Mouse (Mus musculus) hindbrain, embryonic 14.5 days (tissue): ENCODE measurements around the gene Pitx1. TPM values are rescaled to one million over a fixed set of nuclear protein-coding genes. Genes with fewer than 3 reads are reported as not detected.

Experiments used
- ATAC-seq: fragments of 200-750 bp; cut with Nextera tagmentation; 2 replicates; pipeline ENCODE4 v1.8.0; 2017; ENCODE audit warnings: moderate number of reproducible peaks, mild to moderate bottlenecking, moderate TSS enrichment, moderate library complexity; ENCODE audit not compliant: low FRiP score
- DNase-seq: peaks from one replicate; pipeline ENCODE4 v3.0.0-alpha.2; 2015; ENCODE audit warnings: low spot score
- H3K27ac ChIP-seq: fragments of 300-500 bp; sonication (generic); 2 replicates; pipeline ENCODE4 v1.5.1; 2014; ENCODE audit warnings: mild to moderate bottlenecking, moderate library complexity
- H3K27me3 ChIP-seq: fragments of 300-500 bp; sonication (generic); 2 replicates; pipeline ENCODE4 v1.6.1; 2014; ENCODE audit warnings: mild to moderate bottlenecking, low read length, mixed read lengths; ENCODE audit not compliant: control insufficient read depth, insufficient read depth
- H3K36me3 ChIP-seq: fragments of 300-500 bp; sonication (generic); replicated peaks from 2 replicates; pipeline ENCODE4 v1.6.1; 2014; ENCODE audit not compliant: control insufficient read depth, insufficient read depth
- H3K4me1 ChIP-seq: fragments of 300-500 bp; sonication (generic); replicated peaks from 2 replicates; pipeline ENCODE4 v1.6.1; 2014; ENCODE audit warnings: antibody characterized with exemption, low read length, mixed read lengths; ENCODE audit not compliant: control insufficient read depth, insufficient read depth
- H3K4me2 ChIP-seq: fragments of 300-500 bp; sonication (generic); replicated peaks from 2 replicates; pipeline ENCODE4 v1.6.1; 2014; ENCODE audit warnings: mild to moderate bottlenecking, moderate library complexity
- H3K4me3 ChIP-seq: fragments of 300-500 bp; sonication (generic); replicated peaks from 2 replicates; pipeline ENCODE4 v1.5.1; 2014; ENCODE audit warnings: mild to moderate bottlenecking, low read length
- H3K9ac ChIP-seq: fragments of 300-500 bp; sonication (generic); 2 replicates; pipeline ENCODE4 v1.6.1; 2014
- H3K9me3 ChIP-seq: fragments of 300-500 bp; sonication (generic); 2 replicates; pipeline ENCODE4 v1.6.1; 2016; ENCODE audit warnings: low read length; ENCODE audit not compliant: control insufficient read depth
- WGBS: fragments of 180-500 bp; shearing (Covaris S2); extraction: QIAGEN DNeasy Blood & Tissue Kit; methylation state at CpG from one replicate; pipeline ENCODE4 v1.1.7; 2014; 5-methylcytosine and 5-hydroxymethylcytosine counted together
- polyA plus RNA-seq: library from polyadenylated mRNA; unstranded; fragments of >200 nt; fragmentation: Nextera tagmentation; extraction: Ambion mirVana; gene quantifications from 2 replicates; pipeline ENCODE4 v1.2.1, GENCODE M21; 2014

The Pitx1 gene
- polyA plus RNA-seq, 1 experiment from 2014 or later, result not detected

DNA sequence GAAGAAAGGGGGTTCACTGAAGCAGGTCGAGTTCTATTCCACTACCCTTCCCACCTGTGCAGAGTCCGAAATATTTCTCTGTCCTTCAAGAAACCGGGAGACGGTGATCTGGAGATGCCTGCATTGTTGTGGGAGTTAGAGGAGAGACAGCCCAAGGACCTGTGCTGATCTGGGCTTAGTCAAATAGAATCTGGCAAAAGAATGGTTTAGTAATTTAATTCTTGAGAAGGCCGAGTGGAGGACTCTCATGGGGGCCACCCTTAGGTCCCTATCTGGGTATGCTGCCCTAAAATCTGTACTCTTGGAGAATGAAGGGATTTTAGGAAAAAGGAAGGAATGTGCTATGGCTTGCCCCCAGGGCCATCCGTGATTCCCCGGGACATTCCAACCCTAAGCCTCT, 2.1 kb downstream of the Pitx1 start:
- H3K9me3 ChIP-seq, result no peaks in the 10 kb centered on the region
- peaks cover 89% of the 10 kb centered on the region for H3K27me3 ChIP-seq
- H3K4me1 ChIP-seq, result no peaks in the 10 kb centered on the region
- no peak for DNase-seq
- 5% methylated on average over 7 of the region's 7 CpGs for WGBS
- H3K36me3 ChIP-seq, result no peaks in the 10 kb centered on the region
- H3K4me3 ChIP-seq, result no peak overlapping the region
- no peak overlapping the region for H3K9ac ChIP-seq
- H3K27ac ChIP-seq, result no peak overlapping the region
- H3K4me2 ChIP-seq, result no peak overlapping the region
- ATAC-seq, result no peak

DNA sequence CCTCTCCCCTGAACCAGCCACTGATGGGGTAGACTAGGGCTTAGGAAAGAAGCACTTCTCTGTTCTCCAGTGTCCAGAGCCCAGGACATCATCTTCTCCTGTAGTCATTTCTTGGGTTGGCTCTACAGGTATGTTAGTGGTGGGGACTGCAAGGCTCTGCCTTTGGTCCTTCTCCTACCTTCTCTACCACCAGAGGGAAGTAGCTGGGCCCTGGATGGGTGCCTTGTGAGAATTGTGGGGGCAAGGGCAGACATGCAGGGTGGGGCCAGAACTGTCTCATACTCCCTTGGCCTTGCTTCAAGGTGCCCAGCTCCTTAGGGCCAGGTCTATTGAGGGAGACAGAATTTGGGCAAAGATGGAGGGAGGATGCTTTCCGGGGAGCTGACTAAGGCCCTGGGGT, 3.4 kb downstream of the Pitx1 start:
- H3K9me3 ChIP-seq, result no peaks in the 10 kb centered on the region
- no peak overlapping the region for H3K27ac ChIP-seq
- H3K36me3 ChIP-seq, result no peaks in the 10 kb centered on the region
- ATAC-seq (no peak), DNase-seq (no peak)
- peaks cover 82% of the 10 kb centered on the region for H3K27me3 ChIP-seq
- H3K4me2 ChIP-seq, result no peak overlapping the region
- no peak overlapping the region for H3K4me3 ChIP-seq
- WGBS, result 13% methylated on average over 1 of the region's 1 CpGs
- H3K4me1 ChIP-seq, result no peaks in the 10 kb centered on the region
- no peak overlapping the region for H3K9ac ChIP-seq

DNA sequence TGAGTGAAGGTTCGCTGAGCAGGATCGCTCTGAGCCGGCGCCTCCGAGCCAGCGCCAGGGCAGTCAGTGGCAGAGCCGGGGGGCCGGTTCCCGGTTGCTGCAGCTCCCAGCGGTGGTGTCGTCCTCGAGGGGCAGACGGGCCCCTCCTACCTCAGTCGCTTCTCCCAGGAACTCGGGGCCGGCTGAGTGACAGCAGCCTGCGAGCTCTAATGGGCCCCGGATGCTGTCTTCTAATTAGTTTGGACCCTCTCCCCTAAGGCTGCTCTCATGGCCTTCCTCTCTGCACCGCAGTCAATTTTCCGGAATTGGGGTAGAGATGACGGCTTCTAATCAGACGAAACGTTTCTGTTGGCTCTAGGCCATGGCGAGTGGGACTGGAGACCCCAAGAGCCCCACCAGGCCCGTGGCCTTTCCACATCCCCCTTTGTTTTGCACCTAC, 4.3 kb downstream of the Pitx1 start:
- peaks cover 78% of the 10 kb centered on the region for H3K27me3 ChIP-seq
- H3K36me3 ChIP-seq, result no peaks in the 10 kb centered on the region
- no peak overlapping the region for H3K4me2 ChIP-seq
- ATAC-seq (no peak), DNase-seq (no peak)
- no peaks in the 10 kb centered on the region for H3K9me3 ChIP-seq
- H3K9ac ChIP-seq, result no peak overlapping the region
- H3K4me1 ChIP-seq, result no peaks in the 10 kb centered on the region
- H3K27ac ChIP-seq, result no peak overlapping the region
- H3K4me3 ChIP-seq, result no peak overlapping the region
- under 1% methylated on average over 25 of the region's 25 CpGs for WGBS

DNA sequence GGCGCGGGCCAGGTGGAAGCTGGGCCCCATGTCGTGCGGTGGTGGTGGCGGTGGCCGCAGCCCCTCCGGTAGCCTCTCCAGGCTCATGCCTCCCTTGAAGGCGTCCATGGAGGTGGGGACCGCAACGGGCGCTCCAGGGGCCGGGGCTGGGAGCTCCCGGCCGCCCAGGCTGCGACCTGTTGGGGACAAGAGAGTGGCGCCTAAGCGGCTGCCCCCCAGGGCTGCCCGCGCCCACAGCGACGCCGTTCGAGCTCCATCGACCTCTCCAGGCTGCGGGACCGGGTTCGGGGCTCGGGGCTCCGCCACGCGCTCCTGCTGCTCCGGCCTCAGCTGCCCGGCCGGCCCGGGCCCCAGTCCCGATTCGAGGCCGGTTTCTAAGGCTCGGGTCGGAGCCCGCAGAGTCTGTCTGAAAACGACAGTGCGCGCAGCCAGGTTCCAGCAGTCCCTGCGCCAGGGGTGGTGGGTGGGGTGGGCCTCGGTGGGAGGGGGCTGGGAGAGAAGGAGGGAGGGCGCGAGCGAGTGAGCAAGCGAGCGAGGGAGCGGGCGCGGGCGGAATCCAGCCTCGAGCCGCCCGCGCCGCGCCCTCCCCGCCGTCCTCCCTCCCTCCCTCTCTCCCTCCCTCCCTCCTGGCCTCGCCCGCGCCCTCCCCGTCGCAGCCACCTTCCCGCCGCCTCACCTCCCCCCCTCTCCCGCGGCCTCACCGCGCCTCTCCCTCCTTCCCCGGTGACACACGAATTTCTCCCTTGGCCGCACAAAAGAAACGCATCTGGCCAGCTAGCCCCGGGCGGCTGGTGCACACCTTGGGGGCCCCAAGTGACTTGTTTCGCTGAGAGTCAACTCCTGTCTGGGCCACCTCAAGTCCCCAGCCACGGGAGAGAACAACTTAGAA, 4.9 kb downstream of the Pitx1 start:
- ATAC-seq, result no peak
- no peak overlapping the region for H3K9ac ChIP-seq
- 0 out of 2 replicates have a peak overlapping the region, but pooled peaks have one; percentile 1 for H3K4me3 ChIP-seq
- no peaks in the 10 kb centered on the region for H3K9me3 ChIP-seq
- no peak for DNase-seq
- peak overlapping the region; percentile 11; the same call in 1 of the 2 replicates for H3K4me2 ChIP-seq
- under 1% methylated on average over 38 of the region's 82 CpGs for WGBS
- H3K36me3 ChIP-seq, result no peaks in the 10 kb centered on the region
- H3K27me3 ChIP-seq, result peaks cover 79% of the 10 kb centered on the region
- no peaks in the 10 kb centered on the region for H3K4me1 ChIP-seq
- H3K27ac ChIP-seq, result no peak overlapping the region

DNA sequence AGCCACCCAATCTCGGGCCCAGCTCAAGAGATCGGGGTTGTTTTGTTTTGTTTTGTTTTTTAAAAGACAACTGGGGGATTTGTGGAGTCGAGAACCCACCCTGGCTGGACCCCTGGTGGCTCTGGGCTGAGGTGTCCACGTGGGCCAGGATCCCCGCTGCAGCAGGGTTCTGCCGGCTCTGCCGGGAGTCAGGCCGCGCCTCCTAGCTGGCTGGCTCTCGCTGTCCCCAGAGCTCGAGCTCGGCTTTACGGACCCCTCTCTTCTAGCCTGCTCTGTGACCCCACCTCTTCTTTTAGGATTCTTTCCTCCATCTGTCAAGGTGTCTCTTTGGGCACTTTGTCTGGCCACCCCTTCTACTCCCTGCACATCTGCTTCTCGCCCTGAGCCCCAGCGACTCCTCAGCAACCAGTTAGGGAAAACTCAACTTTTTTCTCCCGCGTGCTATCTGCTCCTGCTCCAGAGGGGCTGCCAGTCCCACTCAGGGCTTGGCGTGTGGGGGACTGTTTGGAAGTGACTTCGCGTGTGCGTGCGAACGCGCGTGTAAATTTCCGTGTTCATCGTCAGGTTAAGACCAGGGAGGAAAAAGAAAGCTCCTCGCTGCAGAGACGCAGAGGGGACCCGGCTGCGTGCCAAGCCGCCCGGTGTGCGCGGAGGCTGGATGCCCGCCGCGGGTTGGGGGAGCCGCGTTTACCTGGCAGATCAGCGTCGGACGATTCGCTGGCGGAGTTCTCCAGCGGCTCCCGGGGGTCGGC, 5.7 kb downstream of the Pitx1 start:
- no peak overlapping the region for H3K27ac ChIP-seq

DNA sequence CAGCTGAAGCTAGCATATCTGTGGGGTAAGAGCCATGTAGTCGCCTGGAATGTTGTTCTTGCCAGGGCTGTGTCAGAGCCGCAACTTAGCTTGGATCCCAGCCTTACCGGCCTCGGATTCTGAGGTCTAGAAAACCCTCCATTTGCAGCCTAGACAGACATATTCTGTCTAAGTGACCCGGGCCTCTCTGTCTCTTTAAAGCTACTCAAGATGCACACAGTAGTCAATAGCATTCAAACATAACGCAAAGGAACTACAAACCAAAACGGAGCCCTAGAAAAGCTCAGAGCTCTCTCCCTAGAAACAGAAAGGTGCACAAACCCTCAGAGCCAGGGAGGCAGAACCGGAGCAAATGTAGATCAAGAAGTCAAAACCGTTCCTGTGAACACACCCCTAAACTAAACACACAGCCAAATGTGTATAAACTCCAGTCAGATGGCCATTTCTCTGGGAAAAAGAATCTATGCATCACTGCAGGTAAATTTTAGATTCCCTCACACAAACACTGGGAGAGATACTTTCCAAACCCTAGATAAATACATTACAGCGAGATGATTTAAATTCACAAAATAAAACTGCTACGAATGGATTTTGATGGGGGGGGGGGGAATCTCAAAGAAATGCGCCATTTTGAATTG, 6.9 kb downstream of the Pitx1 start:
- H3K27me3 ChIP-seq, result peaks cover 85% of the 10 kb centered on the region
- no peaks in the 10 kb centered on the region for H3K36me3 ChIP-seq
- no peaks in the 10 kb centered on the region for H3K4me1 ChIP-seq
- DNase-seq (no peak), ATAC-seq (no peak)
- no peak overlapping the region for H3K4me3 ChIP-seq
- H3K9me3 ChIP-seq, result no peaks in the 10 kb centered on the region
- H3K9ac ChIP-seq, result no peak overlapping the region
- WGBS, result 1% methylated on average over 12 of the region's 12 CpGs
- no peak overlapping the region for H3K27ac ChIP-seq
- no peak overlapping the region for H3K4me2 ChIP-seq

More for the DNA sequence above, 5.7 kb downstream of the Pitx1 start:
- ATAC-seq, result no peak
- H3K9me3 ChIP-seq, result no peaks in the 10 kb centered on the region
- H3K4me2 ChIP-seq, result 0 out of 2 replicates have a peak overlapping the region, but pooled peaks have one; percentile 11
- H3K4me3 ChIP-seq, result 0 out of 2 replicates have a peak overlapping the region, but pooled peaks have one; percentile 1
- no peak for DNase-seq
- H3K27me3 ChIP-seq, result peaks cover 82% of the 10 kb centered on the region
- H3K9ac ChIP-seq, result no peak overlapping the region
- H3K36me3 ChIP-seq, result no peaks in the 10 kb centered on the region
- H3K4me1 ChIP-seq, result no peaks in the 10 kb centered on the region
- WGBS, result under 1% methylated on average over 48 of the region's 48 CpGs

DNA sequence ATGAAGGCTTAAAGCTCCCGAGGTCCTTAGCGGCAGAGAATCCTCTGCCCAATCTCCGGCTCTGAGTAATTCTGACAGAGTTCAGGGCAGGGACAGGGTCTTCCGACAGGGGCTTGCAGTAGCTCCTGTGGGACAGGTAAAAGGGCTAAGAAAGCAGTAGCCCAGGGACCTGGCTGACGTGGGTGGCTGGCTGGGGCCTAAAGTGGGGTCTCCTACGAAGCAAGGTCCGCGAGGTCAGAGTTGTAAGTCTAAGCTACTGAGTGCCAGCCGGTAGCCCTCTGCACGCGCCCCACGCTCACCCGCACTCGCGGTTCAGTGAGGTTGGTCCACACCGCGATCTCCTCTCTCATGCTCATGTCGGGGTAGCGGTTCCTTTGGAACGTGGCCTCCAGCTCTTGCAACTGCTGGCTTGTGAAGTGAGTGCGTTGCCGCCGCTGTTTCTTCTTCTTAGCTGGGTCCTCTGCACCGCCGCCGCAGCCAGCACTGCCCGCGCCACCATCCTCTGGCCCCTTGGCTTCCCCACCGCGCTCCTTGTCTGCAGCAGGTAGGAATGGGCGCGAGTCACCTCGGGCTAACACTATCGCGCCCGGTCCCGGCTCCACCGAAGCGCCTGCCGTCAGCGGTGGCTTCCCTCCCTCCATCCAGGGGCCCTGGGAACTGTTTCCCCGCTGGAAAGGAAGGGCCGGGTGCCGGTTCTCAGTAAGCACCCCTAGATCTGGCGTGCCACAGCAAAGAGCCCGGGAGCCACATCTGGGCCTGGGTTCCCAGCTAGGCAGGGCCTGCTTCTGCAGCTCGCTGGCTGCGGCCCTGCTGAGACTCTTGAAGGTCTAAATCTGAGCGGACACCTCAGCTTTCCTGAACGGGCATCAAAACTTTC, 7.6 kb downstream of the Pitx1 start:
- Histone ChIP-seq H3K27ac (no peak overlapping the region), H3K4me3 (no peak overlapping the region), H3K27me3 (peaks cover 85% of the 10 kb centered on the region), H3K36me3 (no peaks in the 10 kb centered on the region), H3K9ac (no peak overlapping the region), H3K4me2 (no peak overlapping the region), H3K9me3 (no peaks in the 10 kb centered on the region), H3K4me1 (no peaks in the 10 kb centered on the region)
- no peak for ATAC-seq
- no peak for DNase-seq
- 1% methylated on average over 50 of the region's 50 CpGs for WGBS

DNA sequence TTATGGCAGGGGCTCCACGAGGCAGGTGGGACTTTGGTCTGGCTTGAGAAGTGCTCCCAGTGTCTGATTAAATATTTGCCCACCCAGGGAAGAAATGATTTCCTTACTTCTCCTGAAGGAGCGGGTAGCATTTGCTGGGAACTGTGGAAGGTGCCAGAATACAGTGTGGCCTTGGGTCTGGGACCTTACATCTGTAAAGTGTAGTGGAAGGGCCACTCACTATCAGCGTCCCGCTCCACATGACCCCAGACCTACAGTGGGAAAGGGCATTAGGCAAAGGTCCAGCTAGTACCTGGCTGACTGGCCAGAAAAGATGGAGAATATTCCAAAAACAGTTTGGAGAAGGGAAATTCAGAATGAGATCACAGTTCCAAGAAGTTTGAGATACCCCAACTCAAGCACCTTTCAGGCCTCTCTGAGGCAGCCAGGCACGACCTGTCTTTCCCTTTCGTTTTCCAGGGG, 8.3 kb downstream of the Pitx1 start:
- 0% methylated on average over 6 of the region's 6 CpGs for WGBS
- H3K4me1 ChIP-seq, result no peaks in the 10 kb centered on the region
- no peak overlapping the region for H3K27ac ChIP-seq
- H3K36me3 ChIP-seq, result no peaks in the 10 kb centered on the region
- ATAC-seq (no peak), DNase-seq (no peak)
- no peak overlapping the region for H3K4me3 ChIP-seq
- no peaks in the 10 kb centered on the region for H3K9me3 ChIP-seq
- no peak overlapping the region for H3K9ac ChIP-seq
- no peak overlapping the region for H3K4me2 ChIP-seq
- peaks cover 85% of the 10 kb centered on the region for H3K27me3 ChIP-seq
